Mouse (Mus musculus): Measurements from ENCODE around the gene S100a5.

GRCm38 (mm10) chr3:90627366-90627765 lies 19.0 kb downstream of the S100a5 start:
- TF ChIP-seq CTCF (IDR thresholded peaks at IDR 0.05; ENCODE audit: low read depth, low read length) (no peak), POLR2AphosphoS5 (IDR thresholded peaks at IDR 0.05; ENCODE audit: insufficient replicate concordance, low read depth, low read length) (no peak), GATA1 (IDR thresholded peaks at IDR 0.05; ENCODE audit: borderline replicate concordance, low read length) (no peak)

Data from G1E (cell line).